Mouse (Mus musculus): ENCODE measurements around the gene Fgr. TPM values are rescaled to one million over a fixed set of nuclear protein-coding genes. Genes with fewer than 3 reads are reported as not detected.

Fgr gene
- total and polyA plus RNA-seq, 3 experiments: 0.04 to 0.24 (median 0.13) TPM

DNA sequence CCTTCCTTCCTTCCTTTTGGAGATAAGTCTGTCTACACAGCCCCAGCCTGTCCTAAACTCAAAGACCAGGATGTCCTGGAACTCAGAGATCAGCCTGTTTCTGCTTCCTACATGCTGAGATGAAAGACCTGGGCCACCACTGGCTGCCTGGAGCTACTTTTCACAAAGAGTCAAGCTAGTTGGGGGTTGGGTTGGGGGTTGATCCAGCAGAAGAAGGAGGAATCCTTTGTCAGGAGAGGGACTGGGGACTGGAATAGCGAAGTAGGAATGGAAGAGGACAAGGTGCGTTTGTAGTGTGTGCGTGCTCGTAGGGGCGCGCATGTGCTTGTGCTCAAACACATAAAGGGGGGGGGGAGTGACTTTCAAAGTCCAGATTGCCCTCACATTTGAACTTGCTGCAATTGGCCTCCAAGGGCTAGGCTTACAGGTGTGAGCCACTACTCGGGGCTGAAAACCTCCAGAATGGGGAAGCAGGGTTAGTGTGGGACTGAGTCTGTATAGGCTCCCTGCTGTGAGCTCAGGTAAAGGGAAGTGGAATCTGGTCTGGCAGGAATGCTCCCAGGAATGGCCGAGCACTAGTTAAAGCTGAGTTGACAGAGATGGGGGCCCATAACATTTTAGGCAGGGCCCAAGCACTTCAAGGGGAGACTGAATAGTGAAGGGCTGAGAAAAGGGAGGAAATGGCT lies 58.7 kb downstream of the Fgr start:
- TF ChIP-seq SMC3 (IDR thresholded peaks at IDR 0.05; ENCODE audit: low read depth, low read length) (no peak), ZNF384 (IDR thresholded peaks at IDR 0.05; ENCODE audit: low read depth, low read length) (no peak), TCF12 (IDR thresholded peaks at IDR 0.05; ENCODE audit: low read depth, low read length) (no peak), USF2 (conservative IDR thresholded peaks at IDR 0.05; ENCODE audit: low read depth, low read length) (no peak), MAZ (IDR thresholded peaks at IDR 0.05; ENCODE audit: low read depth, low read length) (no peak), MAFK (IDR thresholded peaks at IDR 0.05; ENCODE audit: insufficient replicate concordance, low read length) (no peak)
- H3K27ac ChIP-seq (ENCODE audit: insufficient read depth, low read depth): no peak overlapping the region

GRCm38 (mm10) chr4:133034478-133034877 lies 60.6 kb downstream of the Fgr start:
- H3K4me1 ChIP-seq (ENCODE audit: control insufficient read depth in 1 of 2, insufficient read depth in 2 of 2): peaks cover 0 to 10% of the 10 kb centered on the region in 2 experiments; a peak in 1 of 4 replicates
- no peak overlapping the region for H3K27ac ChIP-seq (ENCODE audit: insufficient read depth, low read depth)
- no peaks in the 10 kb centered on the region for H3K27me3 ChIP-seq (replicated peaks)
- H3K79me2 ChIP-seq (replicated peaks; ENCODE audit: control insufficient read depth, extremely low read depth, insufficient read depth, poor library complexity, severe bottlenecking): no peaks in the 10 kb centered on the region
- peaks cover 0 to 86% of the 10 kb centered on the region in 2 experiments for H3K36me3 ChIP-seq (replicated peaks in 1 of 2; ENCODE audit: control insufficient read depth in 1 of 2, insufficient read depth in 1 of 2, low read length in 1 of 2)
- peaks cover 7% of the 10 kb centered on the region for H3K9me3 ChIP-seq (replicated peaks; ENCODE audit: low read length)
- TF ChIP-seq CTCF (conservative IDR thresholded peaks at IDR 0.05 in 1 of 2, IDR thresholded peaks at IDR 0.05 in 1 of 2; ENCODE audit: low read depth in 2 of 2, low read length in 2 of 2) (no peak), USF1 (IDR thresholded peaks at IDR 0.05; ENCODE audit: low read depth, low read length) (no peak), CHD2 (IDR thresholded peaks at IDR 0.05; ENCODE audit: low read length) (no peak), JUN (IDR thresholded peaks at IDR 0.05; ENCODE audit: insufficient read depth, low read depth, low read length) (no peak), ZC3H11A (IDR thresholded peaks at IDR 0.05; ENCODE audit: low read depth, low read length) (no peak), RCOR1 (conservative IDR thresholded peaks at IDR 0.05; ENCODE audit: low read depth, low read length) (no peak), ZMIZ1 (IDR thresholded peaks at IDR 0.05; ENCODE audit: low read depth, low read length) (no peak), KAT2A (IDR thresholded peaks at IDR 0.05; ENCODE audit: insufficient replicate concordance, low read length) (no peak)
- no peak overlapping the region for H3K4me2 ChIP-seq (ENCODE audit: insufficient read depth, low read depth, poor library complexity, severe bottlenecking)
- in situ Hi-C loops (cut with MboI; ENCODE audit: low pct_ligation_motif_present, low pct_unique_long_range_greater_than_20kb, low sequenced_read_pairs): no loop called here
- DNase-seq (ENCODE audit: extremely low read depth): no peak
- no peak overlapping the region for H3K4me3 ChIP-seq (replicated peaks in 1 of 3; ENCODE audit: low read depth in 2 of 3, low read length in 2 of 3, poor library complexity in 1 of 3)
- no peak overlapping the region for H3K9ac ChIP-seq (ENCODE audit: insufficient read depth, low read depth)
- dilution Hi-C loops (cut with MboI; ENCODE audit: extremely low pct_ligation_motif_present, extremely low pct_unique_long_range_greater_than_20kb, low sequenced_read_pairs): no loop called here

More for the DNA sequence above, 58.7 kb downstream of the Fgr start:
- H3K4me2 ChIP-seq (ENCODE audit: insufficient read depth, low read depth, poor library complexity, severe bottlenecking): no peak overlapping the region
- in situ Hi-C loops (cut with MboI; ENCODE audit: low pct_ligation_motif_present, low pct_unique_long_range_greater_than_20kb, low sequenced_read_pairs): no loop called here
- dilution Hi-C loops (cut with MboI; ENCODE audit: extremely low pct_ligation_motif_present, extremely low pct_unique_long_range_greater_than_20kb, low sequenced_read_pairs): no loop called here
- H3K9me3 ChIP-seq (replicated peaks; ENCODE audit: low read length): no peaks in the 10 kb centered on the region
- H3K36me3 ChIP-seq (replicated peaks in 1 of 2; ENCODE audit: control insufficient read depth in 1 of 2, insufficient read depth in 1 of 2, low read length in 1 of 2): peaks cover 0 to 84% of the 10 kb centered on the region in 2 experiments
- H3K9ac ChIP-seq (ENCODE audit: insufficient read depth, low read depth): no peak overlapping the region
- no peaks in the 10 kb centered on the region for H3K79me2 ChIP-seq (replicated peaks; ENCODE audit: control insufficient read depth, extremely low read depth, insufficient read depth, poor library complexity, severe bottlenecking)
- peaks cover 0 to 28% of the 10 kb centered on the region in 2 experiments; a peak in 2 of 4 replicates for H3K4me1 ChIP-seq (ENCODE audit: control insufficient read depth in 1 of 2, insufficient read depth in 2 of 2)
- no peaks in the 10 kb centered on the region for H3K27me3 ChIP-seq (replicated peaks)
- no peak overlapping the region for H3K4me3 ChIP-seq (replicated peaks in 1 of 3; ENCODE audit: low read depth in 2 of 3, low read length in 2 of 3, poor library complexity in 1 of 3)
- no peak for DNase-seq (ENCODE audit: extremely low read depth)
